Mouse (Mus musculus) kidney, postnatal 36 days (tissue): ENCODE results near the gene Atp5h.
"Not testable (repeated sequence)": the region's sequence is repeated elsewhere in the genome, so short reads cannot be mapped to it uniquely, and the experiment has no call there.

ENCODE experiments used
- DNase-seq, 2 experiments: peaks; one replicate each; pipeline ENCODE4 v3.0.0; 2021 to 2022; ENCODE audit warnings: mixed read lengths in 2 of 2

Gene Atp5h

GRCm38 (mm10) chr11:115419531-115420237 is at the start of gene Atp5h, which contains the start of gene Kctd2:
TSS of gene Atp5h (minus strand) at chr11:115419962.
TSS of gene Kctd2 (plus strand) at chr11:115420128.
- DNase-seq = peak; percentile 95 to 96

GRCm38 (mm10) chr11:115467217-115467618 is 47.5 kb upstream of the Atp5h start:
- DNase-seq = no peak

- DNase-seq = no peak
These were observed 45.1 kb upstream of the Atp5h start for GRCm38 (mm10) chr11:115464851-115465250.

DNA sequence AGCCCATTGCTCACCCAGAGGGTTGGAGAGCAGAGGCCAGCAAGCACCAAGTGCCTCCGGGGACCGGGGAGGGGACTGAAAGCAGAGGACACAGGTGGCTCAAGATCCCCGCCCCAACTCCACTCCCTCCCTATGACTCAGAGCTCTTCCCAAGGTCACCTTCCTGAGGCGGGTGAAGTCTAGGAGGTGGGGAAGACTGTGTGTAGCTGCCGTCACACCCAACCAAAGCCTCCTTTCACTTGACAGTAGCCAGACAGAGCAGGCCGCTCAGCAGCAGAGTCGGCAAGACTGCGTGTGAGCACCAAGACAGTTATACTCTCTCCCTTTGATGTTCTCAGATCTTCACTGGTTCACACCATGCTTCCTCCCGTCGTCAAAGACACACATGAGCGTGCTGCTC is 43.6 kb upstream of the Atp5h start:
- peak; percentile 53 to 65 for DNase-seq

- DNase-seq = peak; percentile 47 to 48
These were observed 42.6 kb upstream of the Atp5h start, which contains the start of gene Slc16a5 for GRCm38 (mm10) chr11:115462243-115462891. TSS of gene Slc16a5 (plus strand) at chr11:115462474.

- no peak for DNase-seq
These were observed 42.1 kb upstream of the Atp5h start for GRCm38 (mm10) chr11:115461846-115462242.

- DNase-seq = no peak
These were observed 41.2 kb upstream of the Atp5h start for GRCm38 (mm10) chr11:115460976-115461375.

- peak; percentile 53 to 74 for DNase-seq
These were observed 37.6 kb upstream of the Atp5h start for GRCm38 (mm10) chr11:115457405-115457804.

DNA sequence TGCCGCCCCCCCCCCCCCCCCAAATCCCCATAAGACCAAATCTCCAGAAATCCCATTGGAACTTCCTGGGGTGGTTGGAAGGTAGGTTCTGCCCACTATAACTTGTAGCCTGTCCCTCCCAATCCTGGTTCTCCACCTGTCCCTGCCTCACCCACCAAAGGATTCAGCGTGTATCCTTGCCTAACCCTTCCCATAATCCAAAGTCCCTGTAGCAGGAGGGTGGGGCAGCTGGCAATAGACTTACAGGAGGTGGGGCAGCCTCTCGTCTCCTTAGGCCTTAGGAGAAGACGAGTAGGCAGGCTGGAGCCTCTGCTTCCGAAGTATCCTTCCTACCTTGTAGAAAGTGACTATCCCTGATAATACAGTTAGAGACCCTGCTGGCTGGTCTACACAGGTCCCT is 36.4 kb upstream of the Atp5h start:
- no peak for DNase-seq

DNA sequence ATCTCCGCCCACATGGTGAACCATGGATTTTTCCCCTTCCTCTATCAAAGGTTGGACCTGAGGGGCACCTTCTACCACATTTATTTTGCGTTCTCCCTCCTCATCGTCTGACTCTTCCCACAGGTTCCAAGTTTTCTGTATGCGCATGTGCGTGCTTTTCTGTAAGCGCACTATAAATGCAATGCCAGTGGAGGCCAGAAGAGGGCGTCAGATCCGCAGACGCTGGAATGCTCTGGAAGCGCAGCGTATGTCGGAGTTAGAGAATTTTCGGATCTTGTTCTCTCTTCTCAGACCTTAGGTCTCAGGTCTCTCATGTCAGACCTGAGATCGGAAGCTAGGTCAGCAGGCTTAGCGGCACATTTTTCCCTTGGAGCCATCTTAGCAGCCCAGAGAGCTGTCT is 35.9 kb upstream of the Atp5h start:
- no peak for DNase-seq

DNA sequence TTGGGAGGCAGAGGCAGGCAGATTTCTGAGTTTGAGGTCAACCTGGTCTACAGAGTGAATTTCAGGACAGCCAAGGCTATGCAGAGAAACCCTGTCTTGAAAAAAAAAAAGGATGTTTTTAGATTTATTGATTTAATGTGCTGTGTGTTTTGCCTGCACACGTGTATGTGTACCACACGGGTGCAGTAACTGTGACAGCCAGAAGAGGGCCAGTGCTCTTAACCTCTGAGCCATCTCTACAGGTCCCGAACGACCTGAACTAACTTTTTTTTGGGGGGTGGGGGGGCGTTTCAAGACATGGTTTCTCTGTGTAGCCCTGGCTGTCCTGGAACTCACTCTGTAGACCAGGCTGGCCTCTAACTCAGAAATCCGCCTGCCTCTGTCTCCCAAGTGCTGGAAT is 35.1 kb upstream of the Atp5h start:
- not testable (repeated sequence) for DNase-seq

- no peak for DNase-seq
These were observed 33.5 kb upstream of the Atp5h start for GRCm38 (mm10) chr11:115453306-115453705.

DNA sequence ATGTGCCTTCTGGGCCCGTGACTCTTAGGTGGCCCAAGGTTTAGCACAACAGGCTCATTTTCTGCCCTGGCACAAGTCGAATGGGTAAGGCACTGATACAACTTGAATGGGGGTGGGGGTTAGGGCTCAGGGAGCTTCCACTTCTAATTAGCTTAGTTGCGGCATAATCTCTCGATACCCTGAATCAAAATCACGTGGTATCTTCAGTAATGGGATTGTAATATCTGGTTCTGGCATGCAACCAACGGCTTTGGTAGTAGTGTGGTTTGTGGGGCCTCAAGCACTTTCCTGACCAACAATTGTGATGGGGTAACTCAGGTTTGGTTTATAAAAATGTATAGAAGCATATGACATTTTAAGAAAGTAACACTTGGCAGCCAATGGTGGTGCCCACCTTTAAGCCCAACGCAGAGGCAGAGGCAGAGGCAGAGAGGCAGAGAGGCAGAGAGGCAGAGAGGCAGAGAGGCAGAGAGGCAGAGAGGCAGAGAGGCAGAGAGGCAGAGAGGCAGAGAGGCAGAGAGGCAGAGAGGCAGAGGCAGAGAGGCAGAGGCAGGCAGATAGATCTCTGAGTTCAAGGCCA is 32.6 kb upstream of the Atp5h start:
- no peak for DNase-seq

- peak in 1 of 2 experiments; percentile 43 for DNase-seq
These were observed 32.0 kb upstream of the Atp5h start for GRCm38 (mm10) chr11:115451781-115452241.

GRCm38 (mm10) chr11:115450176-115450575 is 30.4 kb upstream of the Atp5h start:
- peak; percentile 61 to 74 for DNase-seq

GRCm38 (mm10) chr11:115448998-115449397 is 29.2 kb upstream of the Atp5h start:
- peak; percentile 82 to 93 for DNase-seq

DNA sequence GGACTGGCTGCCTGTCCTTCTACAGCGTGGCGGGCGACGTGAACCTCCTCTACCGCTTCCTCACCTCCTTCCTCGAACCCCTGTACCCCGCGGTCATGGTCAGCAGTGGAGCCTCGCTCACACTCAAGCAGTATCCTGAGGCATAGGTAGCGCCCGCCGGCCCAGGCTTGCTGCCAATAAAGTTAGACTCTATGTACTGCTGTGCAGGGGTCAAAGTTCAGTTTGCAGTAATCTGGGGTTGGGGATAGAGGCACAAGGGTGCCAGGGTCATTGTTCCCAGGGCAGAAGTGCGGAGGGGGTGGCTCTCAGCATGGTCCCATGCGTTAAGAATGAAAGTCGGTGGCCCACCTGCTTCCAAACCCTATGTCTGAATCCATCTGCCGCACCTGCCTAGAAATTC is 28.3 kb upstream of the Atp5h start:
- peak; percentile 86 for DNase-seq

- DNase-seq = peak; percentile 71 to 74
These were observed 27.6 kb upstream of the Atp5h start for GRCm38 (mm10) chr11:115447321-115447885.

DNA sequence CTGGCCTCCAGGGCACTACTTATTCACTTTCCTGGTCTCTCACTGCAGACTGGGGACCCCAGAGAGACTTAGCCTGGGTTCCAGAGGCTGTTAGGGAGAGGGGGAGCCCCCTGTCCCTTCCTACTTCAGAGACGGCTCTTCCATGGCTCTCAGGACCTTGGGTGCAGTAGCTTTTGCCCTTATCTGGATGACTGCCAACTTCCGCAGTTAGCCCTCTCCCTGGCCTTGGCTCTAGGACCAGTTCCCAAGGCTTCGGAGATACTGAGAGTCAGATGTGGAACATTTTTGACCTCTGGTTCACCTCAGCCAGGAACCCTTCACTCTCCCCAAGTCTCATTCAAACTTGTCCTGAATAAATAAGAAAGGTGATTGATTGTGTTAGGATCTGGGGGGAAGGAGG is 27.1 kb upstream of the Atp5h start:
- peak; percentile 72 to 76 for DNase-seq

DNA sequence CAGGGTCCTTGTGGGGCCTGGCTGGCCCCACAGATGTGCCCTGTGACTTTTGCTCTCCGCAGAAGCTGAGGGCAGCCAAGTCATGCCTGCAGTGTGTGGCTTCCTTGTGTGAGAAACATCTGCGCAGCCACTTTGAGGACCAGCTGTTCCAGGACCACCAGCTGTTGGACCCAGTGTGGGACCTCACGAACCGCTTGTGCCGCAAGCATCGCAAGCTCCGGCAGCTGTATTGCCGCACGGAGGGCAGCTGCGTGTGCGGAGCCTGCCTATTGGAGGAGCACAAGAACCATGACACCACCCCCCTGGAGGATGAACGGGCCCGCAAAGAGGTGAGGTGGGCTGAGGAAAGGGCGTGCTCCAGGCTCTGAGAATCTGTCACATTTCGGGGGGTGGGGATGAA is 21.7 kb upstream of the Atp5h start:
- no peak for DNase-seq

GRCm38 (mm10) chr11:115439906-115440595 is 20.3 kb upstream of the Atp5h start, which contains the start of gene Trim80:
TSS of gene Trim80 (plus strand) at chr11:115440545.
- no peak for DNase-seq

DNA sequence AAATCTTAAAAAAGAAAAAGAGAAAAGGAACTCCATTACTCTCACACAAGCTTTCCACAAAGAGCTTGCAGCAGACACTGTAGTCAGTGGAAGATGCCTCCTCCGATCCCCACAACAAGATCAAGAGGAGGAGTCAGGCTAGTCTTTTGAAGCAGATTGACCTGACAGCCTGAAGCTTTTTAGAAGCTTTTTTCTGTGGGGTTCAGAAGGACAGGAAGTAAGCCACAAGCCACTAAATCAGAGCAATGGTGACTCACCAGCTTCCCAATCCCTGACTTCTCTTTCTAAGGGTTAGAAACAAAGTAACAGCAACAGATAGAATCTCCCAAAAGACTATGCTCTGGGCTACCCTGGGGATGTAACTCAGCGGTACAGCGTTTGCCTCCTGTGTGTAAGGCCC is 19.6 kb upstream of the Atp5h start:
- no peak for DNase-seq
